Mouse (Mus musculus): ENCODE data around the gene AF067063.

DNA sequence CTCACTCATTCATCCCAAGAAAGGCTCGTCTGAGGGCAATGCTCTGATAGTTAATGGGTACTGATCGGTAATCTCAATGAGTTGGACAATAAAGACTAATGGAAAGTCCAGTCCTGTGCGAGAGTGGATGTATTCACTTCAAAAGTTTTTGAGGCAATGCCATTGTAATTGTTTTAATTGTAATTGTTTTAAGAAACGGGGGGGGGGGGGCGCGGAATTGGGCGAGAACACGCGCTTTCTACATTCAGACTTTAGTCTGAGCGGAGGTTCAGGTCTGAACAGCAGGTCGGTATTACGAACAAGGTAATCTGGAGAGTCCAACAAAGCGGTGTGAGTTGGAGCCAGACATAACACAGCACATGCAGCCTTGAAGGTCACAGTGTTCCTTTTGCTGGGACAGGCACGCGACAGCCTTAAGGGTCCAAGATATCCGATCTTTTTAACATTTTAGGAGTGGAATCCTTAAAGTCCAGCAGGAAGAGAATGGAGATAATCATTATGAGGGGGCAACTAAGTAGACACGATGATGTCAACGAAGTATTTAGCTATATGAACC, 38.4 kb downstream of the AF067063 start:
- TF ChIP-seq GATA1 (IDR thresholded peaks at IDR 0.05; ENCODE audit: borderline replicate concordance, low read length) (no peak), FLI1 (IDR thresholded peaks at IDR 0.05; ENCODE audit: low read length) (no peak)

Measured in megakaryocyte, embryonic 14.5 days (primary cell).